Mouse (Mus musculus) left cerebral cortex, postnatal 4 days (tissue): ENCODE results near the gene Cacna2d4. TPM values are rescaled to one million over a fixed set of nuclear protein-coding genes. Genes with fewer than 3 reads are reported as not detected.
A peak's percentile ranks its signal among the peaks of the same experiment; 100 is the strongest.

Experiments used
- DNase-seq: peaks from one replicate; pipeline ENCODE4 v3.0.0-alpha.2; 2022
- intact Hi-C: fragments of 180-260 bp; cut with DNase I; formaldehyde crosslinking; loops from one replicate; pipeline ENCODE4 v1.15.1; 2025
- total RNA-seq, 2 experiments: library from RNA; stranded (reverse); gene quantifications; 2 replicates each; pipeline ENCODE4 v1.2.3; 2021

Gene Cacna2d4
- total RNA-seq, 2 experiments from 2014 or later: 0.34 to 0.36 TPM

GRCm38 (mm10) chr6:119377613-119378012 lies 141.3 kb downstream of the Cacna2d4 start:
- DNase-seq: no peak

GRCm38 (mm10) chr6:119378631-119379030 lies 142.3 kb downstream of the Cacna2d4 start:
- intact Hi-C loops: no loop called here
- no peak for DNase-seq

More at GRCm38 (mm10) chr6:119377613-119378012, 141.3 kb downstream of the Cacna2d4 start:
- intact Hi-C loops: no loop called here

DNA sequence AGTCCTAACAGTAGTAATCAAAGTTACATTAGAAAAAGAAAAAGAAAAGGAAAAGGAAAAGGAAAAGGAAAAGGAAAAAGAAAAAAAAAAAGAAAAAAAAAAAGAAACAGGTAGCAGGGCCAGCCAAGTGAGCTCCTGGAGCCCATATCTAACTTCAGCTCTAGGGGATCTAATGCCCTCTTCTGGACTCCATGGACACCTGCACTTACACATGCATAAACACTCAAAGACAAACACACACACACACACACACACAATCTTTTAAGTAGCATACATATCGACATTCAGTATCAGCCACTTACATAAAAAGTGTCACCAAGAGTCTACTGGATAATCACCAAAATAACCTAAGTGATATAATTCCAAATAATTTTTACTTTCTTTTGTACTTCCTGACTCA lies 149.3 kb downstream of the Cacna2d4 start:
- DNase-seq: no peak
- intact Hi-C loops: no loop called here

DNA sequence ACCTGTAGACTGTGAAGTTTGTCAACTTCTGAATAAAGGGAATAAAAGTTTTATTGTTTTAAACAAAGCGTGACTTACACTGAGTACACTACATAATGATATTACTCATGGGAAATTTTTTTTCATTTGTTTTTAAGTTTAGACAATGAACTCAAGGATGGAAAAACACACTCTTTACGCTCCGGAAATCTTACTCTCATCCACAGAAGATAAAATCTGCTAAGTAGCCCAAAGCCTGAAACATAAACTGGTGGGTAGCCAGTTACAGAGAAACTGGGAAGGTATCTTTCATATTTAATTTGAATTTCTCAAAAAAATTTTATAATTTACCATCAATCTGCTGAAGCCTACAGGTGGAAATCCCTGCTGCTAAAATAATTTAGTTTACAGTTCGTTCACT lies 150.1 kb downstream of the Cacna2d4 start:
- intact Hi-C loops: no loop called here

DNA sequence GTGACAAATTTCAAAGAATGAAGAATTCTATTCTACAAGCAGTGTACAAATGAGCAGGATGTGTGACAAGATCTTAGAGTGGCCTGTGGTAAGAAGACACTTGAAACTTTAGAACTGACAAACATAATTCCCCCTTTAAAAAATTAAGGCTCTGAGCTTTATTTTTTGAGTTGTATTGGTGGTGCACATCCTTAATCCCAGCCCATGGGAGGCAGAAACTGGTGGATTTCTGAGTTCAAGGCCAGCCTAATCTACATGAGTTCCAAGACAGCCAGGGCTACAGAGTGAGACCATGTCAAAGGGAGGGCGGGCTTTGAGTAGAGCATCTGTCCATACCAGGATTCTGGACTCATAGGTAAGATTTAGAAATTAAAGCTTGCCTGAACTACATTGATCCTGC lies 150.5 kb downstream of the Cacna2d4 start:
- intact Hi-C loops: no loop called here
- DNase-seq: no peak

More for the DNA sequence above, 150.1 kb downstream of the Cacna2d4 start:
- DNase-seq: no peak

DNA sequence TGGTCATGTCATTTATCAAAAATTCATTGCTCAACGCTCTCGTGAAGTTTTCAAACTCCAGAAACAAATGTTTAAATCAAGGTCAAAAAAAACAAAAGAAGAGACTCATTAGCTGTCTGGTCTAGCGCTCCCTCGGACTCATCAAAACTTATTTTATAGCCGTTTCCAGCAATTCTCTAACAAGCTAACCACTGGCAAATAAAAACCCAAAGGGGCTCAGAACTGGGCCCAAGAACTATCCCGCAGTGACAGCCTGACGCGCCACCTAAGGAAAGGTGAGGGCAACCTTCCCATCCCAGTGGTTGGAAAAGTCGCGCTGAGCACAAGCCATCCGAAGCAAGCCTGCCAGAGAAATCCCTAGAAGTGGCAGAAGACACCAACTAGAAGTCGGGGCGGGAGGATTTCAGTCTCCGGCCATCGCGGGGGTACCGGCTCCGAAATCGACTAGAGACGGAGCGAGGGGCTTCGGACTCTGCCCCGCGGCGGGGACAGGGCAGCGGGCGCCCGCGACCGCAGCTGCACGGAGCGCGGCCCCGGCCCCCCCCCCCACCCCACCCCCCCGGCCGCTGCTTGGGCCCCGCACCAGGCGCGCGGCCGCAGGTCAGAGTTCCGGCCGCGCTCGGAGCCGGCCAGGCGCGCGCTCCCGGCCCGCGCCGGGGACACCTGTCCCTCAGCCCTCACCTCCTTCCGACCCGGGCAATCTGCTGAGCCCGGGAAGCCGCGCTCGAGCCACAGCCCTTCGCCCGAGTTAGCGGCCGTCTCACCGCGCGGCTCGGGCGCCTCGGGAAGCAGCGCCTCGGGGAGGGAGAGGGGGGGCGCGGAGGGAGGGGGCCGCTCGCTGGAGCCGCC lies 151.7 kb downstream of the Cacna2d4 start:
- DNase-seq: no peak
- intact Hi-C loops: no loop called here

- DNase-seq: peak; percentile 97
- intact Hi-C loops: no loop called here
Observed at GRCm38 (mm10) chr6:119388650-119389012, 152.3 kb downstream of the Cacna2d4 start.

DNA sequence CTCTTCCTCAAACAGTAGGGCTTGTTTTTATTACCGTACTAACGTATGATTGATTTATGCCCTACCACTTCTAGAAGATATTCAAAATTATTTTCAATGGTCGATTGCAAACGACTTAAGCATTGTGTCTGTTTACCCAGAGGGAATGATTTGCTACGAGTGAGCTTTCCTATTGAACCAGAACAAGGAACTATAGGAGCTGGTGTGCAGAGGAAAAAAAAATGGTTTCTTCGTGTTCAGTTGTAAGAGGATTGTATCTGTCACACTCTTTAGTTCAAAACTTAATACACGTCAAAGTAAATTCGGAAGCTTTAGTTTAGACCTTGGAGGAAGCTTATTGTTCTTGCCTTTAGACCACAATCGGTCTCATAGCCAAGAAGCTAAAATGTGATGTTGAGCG lies 152.8 kb downstream of the Cacna2d4 start:
- no peak for DNase-seq
- intact Hi-C loops: no loop called here

- DNase-seq: no peak
- intact Hi-C loops: no loop called here
Observed at GRCm38 (mm10) chr6:119390728-119391127, 154.4 kb downstream of the Cacna2d4 start.

- intact Hi-C loops: no loop called here
- DNase-seq: no peak
Observed at GRCm38 (mm10) chr6:119392836-119393235, 156.5 kb downstream of the Cacna2d4 start.

- intact Hi-C loops: no loop called here
- DNase-seq: no peak
Observed at GRCm38 (mm10) chr6:119395421-119396308, 159.3 kb downstream of the Cacna2d4 start.

DNA sequence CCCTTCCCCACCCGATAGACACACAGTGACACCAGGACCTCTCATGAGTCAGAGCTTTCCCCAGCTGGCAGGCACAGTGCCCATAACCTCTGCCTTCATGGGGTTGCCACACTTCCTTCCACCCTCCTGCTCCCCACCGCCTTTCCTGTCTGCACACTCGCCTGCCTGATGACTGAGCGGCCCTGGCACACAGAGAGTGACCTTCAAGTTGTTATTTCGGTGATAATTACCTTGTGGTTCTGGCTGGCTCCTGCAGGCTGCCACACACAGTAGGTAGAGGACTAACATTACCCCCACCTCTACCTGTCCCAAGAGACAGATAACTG lies 159.9 kb downstream of the Cacna2d4 start:
- intact Hi-C loops: no loop called here
- DNase-seq: peak; percentile 6

- no peak for DNase-seq
- intact Hi-C loops: no loop called here
Observed at GRCm38 (mm10) chr6:119399371-119399770, 163.0 kb downstream of the Cacna2d4 start.

DNA sequence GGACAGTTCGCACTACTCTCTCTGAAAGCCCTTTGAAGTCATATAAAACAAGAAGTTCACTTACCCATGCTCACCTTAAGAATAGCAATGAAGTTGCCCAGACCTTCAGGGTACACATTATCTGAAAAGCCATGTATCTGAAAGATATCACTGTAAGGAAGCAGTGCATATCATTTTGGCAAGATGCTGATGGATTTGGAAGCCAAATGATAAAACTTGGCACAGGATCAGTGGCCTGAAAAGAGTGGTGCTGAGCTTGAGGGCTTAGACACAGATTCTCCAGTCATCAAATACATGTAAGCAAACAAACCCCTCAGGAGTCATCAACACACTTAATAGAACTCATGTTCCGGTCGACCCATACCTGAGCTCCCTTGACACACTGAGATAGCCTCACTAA lies 164.3 kb downstream of the Cacna2d4 start:
- DNase-seq: no peak
- intact Hi-C loops: no loop called here

- intact Hi-C loops: no loop called here
- DNase-seq: no peak
Observed at GRCm38 (mm10) chr6:119401545-119402304, 165.4 kb downstream of the Cacna2d4 start.

Other genes starting within 250 kb of the Cacna2d4 start
- 10 to 100 TPM; 21.1 to 21.3 TPM for gene Dcp1b, start 61.3 kb upstream of the Cacna2d4 start, total RNA-seq
- 10 to 100 TPM; 80.0 to 84.8 TPM for gene Cacna1c, start 40.1 kb upstream of the Cacna2d4 start, total RNA-seq
- 10 to 100 TPM; 21.5 to 22.5 TPM for gene Lrtm2, start 94.2 kb downstream of the Cacna2d4 start, total RNA-seq
- 10 to 100 TPM; 39.5 to 40.2 TPM for gene Adipor2, start 181.2 kb downstream of the Cacna2d4 start, total RNA-seq
- 10 to 100 TPM; 28.0 to 28.5 TPM for gene Fbxl14, start 243.1 kb downstream of the Cacna2d4 start, total RNA-seq